Mouse (Mus musculus) megakaryocyte, embryonic 14.5 days (primary cell): ENCODE data around the gene Rcor1.

Experiments
- FLI1 ChIP-seq: IDR thresholded peaks from 2 replicates; pipeline ENCODE4 v1.6.1; 2012; ENCODE audit warnings: low read length, inconsistent platforms, mixed read lengths
- GATA1 ChIP-seq: IDR thresholded peaks from 3 replicates; pipeline ENCODE4 v1.6.1; 2012; ENCODE audit warnings: mixed read lengths, low read length, inconsistent platforms, borderline replicate concordance

- TF ChIP-seq GATA1 (no peak), FLI1 (no peak)
Observed at GRCm38 (mm10) chr12:111090801-111091200, 51.6 kb downstream of the Rcor1 start.
